Mouse (Mus musculus) G1E (cell line): ENCODE measurements around the gene Pitpnc1.

Experiments used
- CTCF ChIP-seq: IDR thresholded peaks from 2 replicates; pipeline ENCODE4 v1.5.1; 2012; ENCODE audit warnings: low read depth, low read length, inconsistent platforms, mixed read lengths
- GATA1 ChIP-seq: IDR thresholded peaks from 2 replicates; pipeline ENCODE4 v1.6.1; 2012; ENCODE audit warnings: borderline replicate concordance, low read length, inconsistent platforms, mixed read lengths

GRCm38 (mm10) chr11:107383985-107384384 lies 86.5 kb downstream of the Pitpnc1 start:
- TF ChIP-seq CTCF (no peak), GATA1 (no peak)
